Mouse (Mus musculus): ENCODE data around the gene Edar. TPM values are rescaled to one million over a fixed set of nuclear protein-coding genes. Genes with fewer than 3 reads are reported as not detected.

Gene Edar
- polyA plus RNA-seq, 1 experiment = 0.44 TPM

DNA sequence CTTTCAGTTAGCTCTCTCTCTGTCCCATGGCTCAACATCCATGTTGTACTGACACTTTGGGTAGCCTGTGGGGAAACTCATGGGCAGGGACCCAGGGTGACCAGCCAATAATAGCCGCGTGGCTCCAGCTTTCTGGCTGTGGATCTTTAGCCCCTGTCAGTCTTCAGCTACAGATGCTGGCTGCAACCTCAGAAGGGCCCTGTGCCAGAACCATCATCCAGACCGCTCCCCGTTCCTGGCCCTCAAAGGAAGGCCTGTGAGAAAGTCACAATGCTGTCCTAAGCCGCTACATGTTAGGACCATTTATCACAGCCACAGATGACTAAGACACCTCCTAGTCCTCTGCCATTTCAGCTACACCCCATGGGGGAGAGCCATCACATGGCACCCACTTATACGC, 12.0 kb downstream of the Edar start:
- no peaks in the 10 kb centered on the region for H3K27me3 ChIP-seq (ENCODE audit: control insufficient read depth, insufficient read depth, low read length)
- TF ChIP-seq CTCF (IDR thresholded peaks at IDR 0.05; ENCODE audit: control insufficient read depth, insufficient read depth, insufficient replicate concordance, low read depth, low read length) (no peak), POLR2A (IDR thresholded peaks at IDR 0.05; ENCODE audit: control insufficient read depth, low read depth, low read length) (no peak)
- no peak overlapping the region for H3K27ac ChIP-seq (ENCODE audit: control insufficient read depth, insufficient read depth, low read depth, low read length)
- H3K36me3 ChIP-seq (ENCODE audit: control insufficient read depth, insufficient read depth, low read length) = no peaks in the 10 kb centered on the region
- no peak overlapping the region for H3K4me3 ChIP-seq (ENCODE audit: control insufficient read depth, low read depth, low read length)
- peaks cover 3% of the 10 kb centered on the region; the same call in 1 of the 2 replicates for H3K4me1 ChIP-seq (ENCODE audit: control insufficient read depth, insufficient read depth, low read length)

DNA sequence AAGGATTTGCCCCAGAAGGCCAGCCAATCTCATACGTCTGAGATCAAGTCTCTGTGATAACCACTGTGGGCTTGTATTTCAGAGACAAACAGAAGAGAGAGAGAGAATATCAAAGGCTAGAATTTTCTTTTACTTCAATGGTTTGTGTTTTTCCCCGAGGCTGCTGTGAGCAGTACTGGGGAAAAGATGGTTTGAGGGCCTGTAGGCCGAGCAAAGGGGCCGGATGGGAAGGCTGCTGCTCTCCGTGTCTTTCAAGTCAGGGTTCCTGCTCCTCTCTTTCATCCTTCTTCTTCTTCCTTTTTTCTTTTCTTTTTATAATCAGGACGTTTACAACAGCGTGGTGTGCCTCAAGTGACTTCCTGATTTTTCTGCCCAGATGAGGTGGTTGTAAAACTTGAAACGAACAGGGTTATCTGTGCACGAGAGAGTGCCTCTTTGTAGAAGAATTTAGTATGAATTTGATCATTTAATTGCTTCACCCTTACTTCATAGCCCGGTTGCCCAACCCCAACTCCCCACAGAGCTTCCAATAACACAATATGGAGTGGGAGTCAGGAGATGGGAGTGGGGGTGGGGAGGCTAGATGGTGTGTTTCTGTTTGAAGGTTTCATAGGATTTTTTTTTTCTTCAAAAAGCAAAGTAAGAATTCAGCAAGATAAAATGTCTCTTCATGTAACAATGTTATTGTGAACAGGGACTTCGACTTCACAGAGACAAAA, 16.0 kb downstream of the Edar start:
- TF ChIP-seq CTCF (IDR thresholded peaks at IDR 0.05; ENCODE audit: control insufficient read depth, insufficient read depth, insufficient replicate concordance, low read depth, low read length) (no peak), POLR2A (IDR thresholded peaks at IDR 0.05; ENCODE audit: control insufficient read depth, low read depth, low read length) (no peak)
- no peaks in the 10 kb centered on the region for H3K27me3 ChIP-seq (ENCODE audit: control insufficient read depth, insufficient read depth, low read length)
- no peaks in the 10 kb centered on the region for H3K36me3 ChIP-seq (ENCODE audit: control insufficient read depth, insufficient read depth, low read length)

DNA sequence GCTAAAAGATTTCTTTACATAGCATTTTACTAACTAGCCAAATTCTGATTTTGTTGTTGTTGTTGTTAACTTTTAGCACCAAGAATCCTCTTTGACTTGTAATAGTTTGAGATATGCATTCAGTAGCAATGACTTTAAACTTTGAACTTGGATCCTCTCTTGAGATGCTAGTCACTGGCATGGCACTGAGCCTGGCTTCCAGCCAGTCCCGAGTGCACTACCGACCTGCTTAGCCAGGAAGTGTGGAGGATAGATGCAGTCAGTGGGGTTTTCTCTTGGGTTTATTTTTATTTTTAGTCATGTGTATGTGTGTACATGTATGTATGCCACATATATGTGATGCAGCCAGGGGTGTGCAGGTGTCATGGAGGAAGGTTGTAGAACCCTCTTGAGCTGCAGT, 17.7 kb downstream of the Edar start:
- Histone ChIP-seq H3K4me3 (ENCODE audit: control insufficient read depth, low read depth, low read length) (no peak overlapping the region), H3K4me1 (ENCODE audit: control insufficient read depth, insufficient read depth, low read length) (peaks cover 3% of the 10 kb centered on the region; the same call in 1 of the 2 replicates), H3K36me3 (ENCODE audit: control insufficient read depth, insufficient read depth, low read length) (no peaks in the 10 kb centered on the region), H3K27ac (ENCODE audit: control insufficient read depth, insufficient read depth, low read depth, low read length) (no peak overlapping the region), H3K27me3 (ENCODE audit: control insufficient read depth, insufficient read depth, low read length) (no peaks in the 10 kb centered on the region)
- TF ChIP-seq CTCF (IDR thresholded peaks at IDR 0.05; ENCODE audit: control insufficient read depth, insufficient read depth, insufficient replicate concordance, low read depth, low read length) (no peak), POLR2A (IDR thresholded peaks at IDR 0.05; ENCODE audit: control insufficient read depth, low read depth, low read length) (no peak)

More for the DNA sequence above, 16.0 kb downstream of the Edar start:
- H3K27ac ChIP-seq (ENCODE audit: control insufficient read depth, insufficient read depth, low read depth, low read length) = no peak overlapping the region
- peaks cover 3% of the 10 kb centered on the region; the same call in 1 of the 2 replicates for H3K4me1 ChIP-seq (ENCODE audit: control insufficient read depth, insufficient read depth, low read length)
- H3K4me3 ChIP-seq (ENCODE audit: control insufficient read depth, low read depth, low read length) = no peak overlapping the region

DNA sequence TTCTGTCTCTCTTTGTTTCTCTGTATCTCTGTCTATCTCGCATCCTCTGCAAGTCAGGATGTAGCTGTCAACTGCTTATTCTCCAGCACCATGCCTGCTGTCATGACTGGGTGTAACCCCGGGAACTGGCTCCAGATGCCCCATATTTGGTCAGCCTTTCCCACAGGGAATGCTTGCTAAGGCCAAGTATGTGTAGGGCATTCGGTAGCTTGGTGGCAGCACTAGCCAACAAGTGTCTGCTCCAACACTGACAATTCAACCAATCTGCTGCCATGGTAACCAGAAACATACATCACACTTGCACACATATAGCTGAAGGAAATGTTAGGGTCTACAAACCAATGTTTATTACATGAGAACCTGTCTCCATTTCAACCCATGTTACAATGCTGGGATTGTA, 21.8 kb downstream of the Edar start:
- no peaks in the 10 kb centered on the region; the same call in none of the 2 replicates for H3K4me1 ChIP-seq (ENCODE audit: control insufficient read depth, insufficient read depth, low read length)
- H3K36me3 ChIP-seq (ENCODE audit: control insufficient read depth, insufficient read depth, low read length) = no peaks in the 10 kb centered on the region
- no peaks in the 10 kb centered on the region for H3K27me3 ChIP-seq (ENCODE audit: control insufficient read depth, insufficient read depth, low read length)
- H3K4me3 ChIP-seq (ENCODE audit: control insufficient read depth, low read depth, low read length) = no peak overlapping the region
- no peak overlapping the region for H3K27ac ChIP-seq (ENCODE audit: control insufficient read depth, insufficient read depth, low read depth, low read length)
- no peak for TF ChIP-seq POLR2A (IDR thresholded peaks at IDR 0.05; ENCODE audit: control insufficient read depth, low read depth, low read length)
- TF ChIP-seq CTCF (IDR thresholded peaks at IDR 0.05; ENCODE audit: control insufficient read depth, insufficient read depth, insufficient replicate concordance, low read depth, low read length) = no peak

DNA sequence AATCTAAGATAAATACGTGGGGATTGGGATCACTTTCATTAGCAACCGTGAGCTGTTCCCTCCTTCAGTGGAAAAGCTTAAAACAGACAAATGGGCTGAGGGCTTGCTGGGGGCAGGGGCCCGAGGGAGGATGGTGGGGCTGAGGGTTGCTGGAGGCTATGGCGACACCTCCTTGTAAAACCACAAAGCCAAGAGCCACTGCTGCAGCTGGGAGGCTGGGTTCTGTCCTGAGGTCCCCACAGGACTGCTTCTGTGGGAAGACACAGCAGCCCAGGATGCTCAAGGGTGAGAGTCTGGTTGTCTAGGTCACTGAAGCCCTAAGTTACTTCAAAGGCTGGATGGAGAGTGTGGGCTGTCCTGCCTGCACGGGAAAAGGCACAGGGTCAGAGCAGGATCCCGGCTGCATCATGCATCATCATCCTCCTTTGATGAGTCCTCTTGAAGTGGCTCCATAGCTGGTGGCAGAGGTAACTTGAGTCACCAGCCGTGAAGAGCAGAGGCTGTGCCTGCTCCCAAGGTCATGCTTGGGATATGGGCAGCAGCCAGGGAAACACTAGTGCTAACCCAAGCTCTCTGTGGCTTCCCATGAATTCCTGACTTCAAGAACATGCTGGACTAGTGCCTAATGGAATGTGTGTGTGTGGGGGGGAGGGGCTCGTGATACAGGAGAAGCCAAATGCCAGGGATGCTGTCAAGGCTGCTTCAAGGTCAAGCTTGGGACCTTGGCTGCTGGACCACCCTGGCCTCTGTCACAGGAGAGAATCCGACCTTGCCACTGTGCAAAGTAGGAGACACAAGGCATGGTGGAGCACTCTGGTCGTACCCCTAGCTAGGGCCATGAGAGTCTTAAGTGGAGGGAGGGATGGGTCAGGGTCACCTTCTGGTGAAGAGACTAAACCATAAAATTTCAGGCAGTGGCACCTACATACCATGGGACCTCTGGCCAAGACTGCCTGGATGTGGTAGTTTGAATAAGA, 22.7 kb downstream of the Edar start:
- Histone ChIP-seq H3K27ac (ENCODE audit: control insufficient read depth, insufficient read depth, low read depth, low read length) (no peak overlapping the region), H3K4me3 (ENCODE audit: control insufficient read depth, low read depth, low read length) (no peak overlapping the region)
- TF ChIP-seq POLR2A (IDR thresholded peaks at IDR 0.05; ENCODE audit: control insufficient read depth, low read depth, low read length) (no peak), CTCF (IDR thresholded peaks at IDR 0.05; ENCODE audit: control insufficient read depth, insufficient read depth, insufficient replicate concordance, low read depth, low read length) (no peak)

DNA sequence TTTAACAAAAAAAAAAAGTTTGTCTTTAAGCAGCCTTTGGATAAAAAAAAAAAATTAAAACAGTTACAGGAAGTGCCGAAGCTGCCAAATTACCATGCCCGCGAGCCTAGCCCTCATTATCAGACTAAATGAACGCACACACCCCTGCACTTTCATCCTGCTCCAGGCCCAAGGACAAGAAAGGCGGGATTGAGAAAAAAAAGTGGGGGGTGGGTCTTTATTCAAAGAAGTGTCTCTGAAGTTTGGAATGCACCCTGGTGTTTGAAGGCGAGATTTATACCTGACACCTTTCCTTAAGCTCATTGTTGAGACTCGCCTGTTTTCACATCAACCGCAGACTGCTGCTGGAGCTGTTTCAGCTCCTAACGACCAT, 23.4 kb downstream of the Edar start:
- no peak for TF ChIP-seq POLR2A (IDR thresholded peaks at IDR 0.05; ENCODE audit: control insufficient read depth, low read depth, low read length)
- no peak for TF ChIP-seq CTCF (IDR thresholded peaks at IDR 0.05; ENCODE audit: control insufficient read depth, insufficient read depth, insufficient replicate concordance, low read depth, low read length)
- Histone ChIP-seq H3K4me3 (ENCODE audit: control insufficient read depth, low read depth, low read length) (no peak overlapping the region), H3K36me3 (ENCODE audit: control insufficient read depth, insufficient read depth, low read length) (no peaks in the 10 kb centered on the region), H3K27me3 (ENCODE audit: control insufficient read depth, insufficient read depth, low read length) (no peaks in the 10 kb centered on the region), H3K27ac (ENCODE audit: control insufficient read depth, insufficient read depth, low read depth, low read length) (no peak overlapping the region), H3K4me1 (ENCODE audit: control insufficient read depth, insufficient read depth, low read length) (no peaks in the 10 kb centered on the region; the same call in none of the 2 replicates)

More for the DNA sequence above, 22.7 kb downstream of the Edar start:
- Histone ChIP-seq H3K36me3 (ENCODE audit: control insufficient read depth, insufficient read depth, low read length) (no peaks in the 10 kb centered on the region), H3K27me3 (ENCODE audit: control insufficient read depth, insufficient read depth, low read length) (no peaks in the 10 kb centered on the region), H3K4me1 (ENCODE audit: control insufficient read depth, insufficient read depth, low read length) (no peaks in the 10 kb centered on the region; the same call in none of the 2 replicates)
